Mouse (Mus musculus) kidney, embryonic 15.5 days (tissue): ENCODE measurements around the gene Ifit1. TPM values are rescaled to one million over a fixed set of nuclear protein-coding genes. Genes with fewer than 3 reads are reported as not detected.
A peak's percentile ranks its signal among the peaks of the same experiment; 100 is the strongest.

Experiments used
- ATAC-seq: fragments of 200-750 bp; cut with Nextera tagmentation; replicated peaks from 2 replicates; pipeline ENCODE4 v1.8.0; 2017; ENCODE audit warnings: moderate TSS enrichment; ENCODE audit not compliant: low FRiP score
- H3K27ac ChIP-seq: fragments of 300-500 bp; sonication (generic); 2 replicates; pipeline ENCODE4 v1.5.1; 2015; ENCODE audit warnings: mild to moderate bottlenecking, inconsistent platforms
- H3K27me3 ChIP-seq: fragments of 300-500 bp; sonication (generic); 2 replicates; pipeline ENCODE4 v1.6.1; 2015; ENCODE audit warnings: inconsistent platforms
- H3K36me3 ChIP-seq: fragments of 300-500 bp; sonication (generic); 2 replicates; pipeline ENCODE4 v1.6.1; 2015; ENCODE audit warnings: inconsistent platforms
- H3K4me1 ChIP-seq: fragments of 300-500 bp; sonication (generic); 2 replicates; pipeline ENCODE4 v1.6.1; 2015; ENCODE audit warnings: inconsistent platforms
- H3K4me2 ChIP-seq: fragments of 300-500 bp; sonication (generic); 2 replicates; pipeline ENCODE4 v1.6.1; 2015; ENCODE audit warnings: moderate library complexity, mild to moderate bottlenecking, inconsistent platforms
- H3K4me3 ChIP-seq: fragments of 300-500 bp; sonication (generic); replicated peaks from 2 replicates; pipeline ENCODE4 v1.5.1; 2015; ENCODE audit warnings: mild to moderate bottlenecking, inconsistent platforms
- H3K9ac ChIP-seq: fragments of 300-500 bp; sonication (generic); 2 replicates; pipeline ENCODE4 v1.6.1; 2015; ENCODE audit warnings: mild to moderate bottlenecking, inconsistent platforms
- H3K9me3 ChIP-seq: fragments of 300-500 bp; sonication (generic); replicated peaks from 2 replicates; pipeline ENCODE4 v1.6.1; 2016; ENCODE audit warnings: inconsistent platforms
- WGBS: fragments of 180-500 bp; shearing (Covaris S2); methylation state at CpG from one replicate; pipeline ENCODE4 v1.1.7; 2015; ENCODE audit warnings: mixed read lengths; 5-methylcytosine and 5-hydroxymethylcytosine counted together
- polyA plus RNA-seq: library from polyadenylated mRNA; unstranded; fragments of >200 nt; fragmentation: Nextera tagmentation; extraction: Ambion mirVana; gene quantifications from 2 replicates; pipeline ENCODE4 v1.2.1, GENCODE M21; 2015

The Ifit1 gene
- polyA plus RNA-seq, 1 experiment from 2014 or later: 0.42 TPM

GRCm38 (mm10) chr19:34662067-34662507, 21.4 kb downstream of the Ifit1 start:
- H3K9ac ChIP-seq: no peak overlapping the region
- WGBS: 19% methylated on average over 13 of the region's 13 CpGs

GRCm38 (mm10) chr19:34662740-34663139, 22.1 kb downstream of the Ifit1 start:
- Histone ChIP-seq H3K4me1 (no peaks in the 10 kb centered on the region), H3K4me3 (no peak overlapping the region), H3K9ac (no peak overlapping the region), H3K27ac (no peak overlapping the region), H3K4me2 (peak overlapping the region; percentile 69; the same call in 1 of the 2 replicates), H3K27me3 (no peaks in the 10 kb centered on the region), H3K36me3 (no peaks in the 10 kb centered on the region), H3K9me3 (no peaks in the 10 kb centered on the region)
- 54% methylated on average over 5 of the region's 5 CpGs for WGBS
- ATAC-seq: no peak

More at GRCm38 (mm10) chr19:34662067-34662507, 21.4 kb downstream of the Ifit1 start:
- no peaks in the 10 kb centered on the region for H3K27me3 ChIP-seq
- H3K9me3 ChIP-seq: no peaks in the 10 kb centered on the region
- no peaks in the 10 kb centered on the region for H3K36me3 ChIP-seq
- peak overlapping the region; percentile 44 for H3K4me3 ChIP-seq
- ATAC-seq: peak; percentile 94
- peak overlapping the region; percentile 69 for H3K4me2 ChIP-seq
- no peaks in the 10 kb centered on the region for H3K4me1 ChIP-seq
- no peak overlapping the region for H3K27ac ChIP-seq

GRCm38 (mm10) chr19:34666127-34666526, 25.5 kb downstream of the Ifit1 start:
- H3K9me3 ChIP-seq: no peaks in the 10 kb centered on the region
- H3K4me3 ChIP-seq: no peak overlapping the region
- H3K27me3 ChIP-seq: no peaks in the 10 kb centered on the region
- under 1% methylated on average over 5 of the region's 5 CpGs for WGBS
- no peak for ATAC-seq
- H3K4me1 ChIP-seq: no peaks in the 10 kb centered on the region
- no peak overlapping the region for H3K4me2 ChIP-seq
- no peak overlapping the region for H3K9ac ChIP-seq
- H3K36me3 ChIP-seq: no peaks in the 10 kb centered on the region
- no peak overlapping the region for H3K27ac ChIP-seq

GRCm38 (mm10) chr19:34673476-34673875, 32.8 kb downstream of the Ifit1 start:
- ATAC-seq: no peak
- no peak overlapping the region for H3K4me3 ChIP-seq
- 62% methylated on average over 7 of the region's 7 CpGs for WGBS

GRCm38 (mm10) chr19:34678428-34678827, 37.8 kb downstream of the Ifit1 start:
- no peaks in the 10 kb centered on the region for H3K36me3 ChIP-seq
- 92% methylated on average over 4 of the region's 4 CpGs for WGBS

More at GRCm38 (mm10) chr19:34673476-34673875, 32.8 kb downstream of the Ifit1 start:
- Histone ChIP-seq H3K4me2 (no peak overlapping the region), H3K4me1 (no peaks in the 10 kb centered on the region), H3K27ac (no peak overlapping the region), H3K27me3 (no peaks in the 10 kb centered on the region), H3K36me3 (no peaks in the 10 kb centered on the region), H3K9me3 (no peaks in the 10 kb centered on the region), H3K9ac (no peak overlapping the region)

GRCm38 (mm10) chr19:34684857-34685256, 44.2 kb downstream of the Ifit1 start:
- H3K4me3 ChIP-seq: no peak overlapping the region
- no peaks in the 10 kb centered on the region for H3K27me3 ChIP-seq
- 0 out of 2 replicates have a peak, but pooled peaks have one; percentile 58 for ATAC-seq
- H3K36me3 ChIP-seq: no peaks in the 10 kb centered on the region
- 71% methylated on average over 1 of the region's 1 CpGs for WGBS
- no peak overlapping the region for H3K4me2 ChIP-seq
- H3K9me3 ChIP-seq: no peaks in the 10 kb centered on the region
- no peak overlapping the region for H3K9ac ChIP-seq
- no peaks in the 10 kb centered on the region for H3K4me1 ChIP-seq
- no peak overlapping the region for H3K27ac ChIP-seq

More at GRCm38 (mm10) chr19:34678428-34678827, 37.8 kb downstream of the Ifit1 start:
- Histone ChIP-seq H3K4me1 (no peaks in the 10 kb centered on the region), H3K9me3 (no peaks in the 10 kb centered on the region), H3K27ac (no peak overlapping the region), H3K4me3 (no peak overlapping the region), H3K9ac (no peak overlapping the region), H3K4me2 (no peak overlapping the region), H3K27me3 (no peaks in the 10 kb centered on the region)
- no peak for ATAC-seq

- no peaks in the 10 kb centered on the region for H3K9me3 ChIP-seq
Observed at GRCm38 (mm10) chr19:34685530-34685929, 44.9 kb downstream of the Ifit1 start.

GRCm38 (mm10) chr19:34691402-34691801, 50.7 kb downstream of the Ifit1 start:
- Histone ChIP-seq H3K27me3 (no peaks in the 10 kb centered on the region), H3K4me3 (no peak overlapping the region), H3K4me2 (no peak overlapping the region), H3K4me1 (no peaks in the 10 kb centered on the region), H3K27ac (no peak overlapping the region), H3K36me3 (no peaks in the 10 kb centered on the region), H3K9me3 (no peaks in the 10 kb centered on the region), H3K9ac (no peak overlapping the region)
- ATAC-seq: no peak
- WGBS: 77% methylated on average over 6 of the region's 6 CpGs

More at GRCm38 (mm10) chr19:34685530-34685929, 44.9 kb downstream of the Ifit1 start:
- Histone ChIP-seq H3K4me2 (no peak overlapping the region), H3K9ac (no peak overlapping the region), H3K36me3 (no peaks in the 10 kb centered on the region), H3K27ac (no peak overlapping the region), H3K4me3 (no peak overlapping the region), H3K4me1 (no peaks in the 10 kb centered on the region), H3K27me3 (no peaks in the 10 kb centered on the region)
- WGBS: 96% methylated on average over 1 of the region's 1 CpGs
- ATAC-seq: no peak

GRCm38 (mm10) chr19:34696352-34696986, 55.8 kb downstream of the Ifit1 start:
- Histone ChIP-seq H3K36me3 (no peaks in the 10 kb centered on the region), H3K27ac (no peak overlapping the region), H3K4me3 (no peak overlapping the region), H3K4me2 (no peak overlapping the region), H3K9ac (no peak overlapping the region), H3K27me3 (no peaks in the 10 kb centered on the region), H3K9me3 (no peaks in the 10 kb centered on the region), H3K4me1 (peaks cover 13% of the 10 kb centered on the region; the same call in 1 of the 2 replicates)
- ATAC-seq: no peak
- 85% methylated on average over 8 of the region's 8 CpGs for WGBS

- Histone ChIP-seq H3K4me2 (no peak overlapping the region), H3K4me3 (no peak overlapping the region), H3K9me3 (no peaks in the 10 kb centered on the region), H3K9ac (no peak overlapping the region), H3K4me1 (peaks cover 13% of the 10 kb centered on the region; the same call in 1 of the 2 replicates), H3K27ac (peak overlapping the region; percentile 67; the same call in 1 of the 2 replicates), H3K36me3 (no peaks in the 10 kb centered on the region), H3K27me3 (no peaks in the 10 kb centered on the region)
- no peak for ATAC-seq
- 66% methylated on average over 2 of the region's 2 CpGs for WGBS
Observed at GRCm38 (mm10) chr19:34697461-34697860, 56.8 kb downstream of the Ifit1 start.

GRCm38 (mm10) chr19:34698432-34698831, 57.8 kb downstream of the Ifit1 start:
- Histone ChIP-seq H3K27me3 (no peaks in the 10 kb centered on the region), H3K4me1 (peaks cover 13% of the 10 kb centered on the region; the same call in 1 of the 2 replicates), H3K9ac (no peak overlapping the region), H3K9me3 (no peaks in the 10 kb centered on the region), H3K4me3 (no peak overlapping the region), H3K36me3 (no peaks in the 10 kb centered on the region), H3K27ac (peak overlapping the region; percentile 67), H3K4me2 (no peak overlapping the region)
- peak; percentile 76; the same call in 1 of the 2 replicates for ATAC-seq
- WGBS: 62% methylated on average over 3 of the region's 3 CpGs

GRCm38 (mm10) chr19:34698852-34699251, 58.2 kb downstream of the Ifit1 start:
- peaks cover 13% of the 10 kb centered on the region; the same call in 1 of the 2 replicates for H3K4me1 ChIP-seq
- 0 out of 2 replicates have a peak, but pooled peaks have one; percentile 60 for ATAC-seq
- H3K9me3 ChIP-seq: no peaks in the 10 kb centered on the region
- WGBS: 34% methylated on average over 1 of the region's 1 CpGs
- H3K4me2 ChIP-seq: no peak overlapping the region
- H3K9ac ChIP-seq: no peak overlapping the region
- no peaks in the 10 kb centered on the region for H3K36me3 ChIP-seq
- H3K27me3 ChIP-seq: no peaks in the 10 kb centered on the region
- peak overlapping the region; percentile 59 for H3K27ac ChIP-seq
- H3K4me3 ChIP-seq: no peak overlapping the region
